Comparison of ENCODE assay signal across 8 mouse cellular contexts in the genomic region with DNA sequence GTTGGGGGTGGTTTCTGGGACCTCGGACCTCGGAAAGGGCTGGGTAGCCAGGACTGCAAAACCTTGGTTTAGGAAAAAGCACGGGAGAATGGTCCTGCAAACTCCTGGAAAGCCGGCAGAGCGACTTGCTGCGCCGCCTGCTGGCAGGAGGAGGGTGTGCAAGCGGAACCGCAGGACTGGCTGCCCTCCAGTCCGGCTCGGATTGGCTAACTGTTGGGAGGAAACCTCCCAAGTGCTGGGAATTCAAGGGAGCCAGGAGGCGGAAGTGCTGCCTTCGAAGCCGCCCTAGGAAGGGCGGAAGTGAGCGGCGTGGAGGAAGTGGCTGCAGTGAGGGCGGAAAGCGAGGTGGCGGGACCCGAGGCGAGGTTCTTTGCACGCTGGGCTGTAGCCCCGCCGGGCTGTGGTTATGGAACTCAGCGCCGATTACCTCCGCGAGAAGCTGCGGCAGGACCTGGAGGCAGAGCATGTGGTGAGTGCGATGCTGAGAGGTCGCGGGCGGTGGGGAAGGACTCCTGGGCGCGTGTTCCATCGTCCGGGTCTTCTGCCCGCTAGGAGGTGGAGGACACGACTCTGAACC. TPM values are rescaled to one million over a fixed set of nuclear protein-coding genes. Genes with fewer than 3 reads are reported as not detected.
DNase-seq lines count a peak whose midpoint lies in the region; ATAC-seq lines count a peak whose summit lies in the region.

Gene Slx1b, minus strand, starts transcription at position 154 of the 577 bp plus-strand sequence.

- peaks cover 32% of the 10 kb centered on the region for H3K36me3 ChIP-seq in heart, embryonic 10.5 days
- H3K36me3 ChIP-seq in kidney, embryonic 15.5 days = peaks cover 37% of the 10 kb centered on the region

- H3K4me3 ChIP-seq in heart, embryonic 10.5 days = peak within 1 kb of the TSS; percentile 88
- H3K4me3 ChIP-seq in kidney, embryonic 15.5 days (replicated peaks) = peak within 1 kb of the TSS; percentile 93

- H3K9ac ChIP-seq in kidney, embryonic 15.5 days = peak within 1 kb of the TSS; percentile 85

- H3K27ac ChIP-seq in heart, embryonic 10.5 days = peak within 1 kb of the TSS; percentile 96
- H3K27ac ChIP-seq in kidney, embryonic 15.5 days = peak within 1 kb of the TSS; percentile 98

- no peaks in the 10 kb centered on the region for H3K27me3 ChIP-seq in heart, embryonic 10.5 days (ENCODE audit: insufficient read depth, poor library complexity, severe bottlenecking)
- H3K27me3 ChIP-seq in kidney, embryonic 15.5 days = no peaks in the 10 kb centered on the region

- H3K4me1 ChIP-seq in heart, embryonic 10.5 days = peaks cover 34% of the 10 kb centered on the region
- peaks cover 25% of the 10 kb centered on the region for H3K4me1 ChIP-seq in kidney, embryonic 15.5 days

- under 1% methylated on average over 40 of the region's 40 CpGs for WGBS in heart, embryonic 10.5 days
- 0% methylated on average over 40 of the region's 40 CpGs for WGBS in kidney, embryonic 15.5 days

- H3K9me3 ChIP-seq in heart, embryonic 10.5 days = no peaks in the 10 kb centered on the region
- H3K9me3 ChIP-seq in kidney, embryonic 15.5 days (replicated peaks) = no peaks in the 10 kb centered on the region

- peak within 1 kb of the TSS; percentile 90 for H3K4me2 ChIP-seq in kidney, embryonic 15.5 days

- peak; percentile 92 for ATAC-seq in erythroblast, adult 5-6 weeks (replicated peaks; ENCODE audit: low FRiP score, poor library complexity, severe bottlenecking)
- peak; percentile 97 for ATAC-seq in kidney, embryonic 15.5 days (replicated peaks; ENCODE audit: low FRiP score)
- peak; percentile 78 for ATAC-seq in monocyte, adult 5-6 weeks (replicated peaks; ENCODE audit: insufficient number of reproducible peaks, low FRiP score, low TSS enrichment, poor library complexity, severe bottlenecking)

- peak; percentile 84 for DNase-seq in B cell, adult 2 months
- peak; percentile 99 for DNase-seq in brain, adult 2 months (ENCODE audit: low read depth, low spot score)
- DNase-seq in heart, embryonic 10.5 days (ENCODE audit: low spot score) = peak; percentile 99
- DNase-seq in liver = peak; percentile 95
- peak; percentile 91 to 95 for DNase-seq in spleen, postnatal 4 days (ENCODE audit: low spot score in 2 of 2)

RNA-seq across cellular contexts. Expression of gene Slx1b, which starts in this region (rescaled TPM):
- total RNA-seq in erythroblast, adult 5-6 weeks (2015; ENCODE audit: low replicate concordance) = 0.19 and 1.9 TPM in 2 replicates
- total RNA-seq in erythroblast, adult 5-6 weeks (2017; ENCODE audit: low replicate concordance) = 0.42 and 1.4 TPM in 2 replicates
- 6.9 and 8.8 TPM in 2 replicates for polyA plus RNA-seq in heart, embryonic 10.5 days (2016; fragmentation: Nextera tagmentation; extraction: Ambion mirVana)
- 12.9 and 13.1 TPM in 2 replicates for polyA plus RNA-seq in kidney, embryonic 15.5 days (2015; fragmentation: Nextera tagmentation; extraction: Ambion mirVana)
- 3.0 to 6.2 TPM (median 6.1 TPM) in 3 replicates for total RNA-seq in monocyte, adult 5-6 weeks (2017)

Comparison
In these comparisons a context has a peak if more than half of its experiments do, and no peak if none do; other contexts are left out.
1. Peak in every context shown above with its lines: DNase-seq, ATAC-seq, H3K4me3 ChIP-seq and H3K27ac ChIP-seq.